Mouse (Mus musculus): ENCODE measurements around the gene Ociad1. TPM values are rescaled to one million over a fixed set of nuclear protein-coding genes. Genes with fewer than 3 reads are reported as not detected.

The Ociad1 gene
- polyA plus RNA-seq, 1 experiment from 2014 or later = 138 TPM

DNA sequence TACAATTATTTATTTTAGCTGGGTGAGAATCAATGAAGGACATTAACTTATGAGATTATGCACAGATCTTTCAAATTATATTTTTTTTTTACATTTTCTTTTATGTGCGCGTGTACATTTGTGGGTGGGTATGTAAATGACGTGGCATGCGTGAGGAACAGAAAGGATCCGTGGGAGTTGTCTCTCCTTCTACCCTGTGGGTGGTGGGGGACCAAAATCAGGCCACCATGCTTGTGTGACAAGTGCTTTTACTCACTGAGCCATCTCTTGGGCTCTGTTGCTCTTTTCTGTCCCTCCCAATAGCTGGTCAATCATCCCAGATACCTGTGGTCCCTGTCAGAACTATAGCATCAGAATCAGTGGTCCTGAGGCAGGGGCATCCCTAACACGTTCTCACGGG lies 69.8 kb downstream of the Ociad1 start:
- ATAC-seq (ENCODE audit: insufficient number of reproducible peaks, insufficient read depth, low FRiP score, low read depth) = no peak
- no peak overlapping the region for H3K4me3 ChIP-seq (ENCODE audit: low read depth, low read length)
- H3K9ac ChIP-seq (replicated peaks; ENCODE audit: low read depth, low read length) = no peak overlapping the region
- H3K27me3 ChIP-seq (ENCODE audit: control insufficient read depth, insufficient read depth, low read length) = no peaks in the 10 kb centered on the region
- no peaks in the 10 kb centered on the region for H3K9me3 ChIP-seq (ENCODE audit: control insufficient read depth, low read depth, low read length)
- H3K4me2 ChIP-seq (replicated peaks; ENCODE audit: low read depth, low read length) = no peak overlapping the region
- H3K36me3 ChIP-seq (ENCODE audit: control insufficient read depth, insufficient read depth, low read length) = no peaks in the 10 kb centered on the region
- H3K27ac ChIP-seq (ENCODE audit: low read length) = no peak overlapping the region
- 81% methylated on average over 7 of the region's 7 CpGs for WGBS
- 0 out of 2 replicates have a peak, but pooled peaks cover 5% of the 10 kb centered on the region for H3K4me1 ChIP-seq (ENCODE audit: control insufficient read depth, insufficient read depth, low read length)

DNA sequence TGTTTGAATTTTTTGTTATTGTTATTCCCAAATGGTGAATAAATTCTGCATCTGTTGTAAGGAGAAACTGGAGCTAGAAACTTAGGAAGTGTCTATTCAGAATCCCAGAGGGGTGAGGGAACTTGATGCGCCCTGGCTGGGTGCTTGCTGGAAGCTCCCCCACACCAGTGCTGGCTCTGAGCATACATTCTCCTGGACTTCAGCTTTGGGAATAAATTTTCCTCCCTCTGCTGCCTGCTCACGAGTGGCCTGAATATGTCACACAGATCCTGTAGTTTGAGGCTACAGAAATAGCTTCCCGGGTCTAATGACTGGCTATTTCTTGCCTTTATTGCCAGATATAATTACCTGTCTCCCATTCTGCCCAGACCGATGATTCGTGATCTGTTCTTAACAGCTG lies 70.2 kb downstream of the Ociad1 start:
- 80% methylated on average over 5 of the region's 5 CpGs for WGBS
- H3K36me3 ChIP-seq (ENCODE audit: control insufficient read depth, insufficient read depth, low read length) = no peaks in the 10 kb centered on the region
- no peak overlapping the region for H3K4me2 ChIP-seq (replicated peaks; ENCODE audit: low read depth, low read length)
- H3K27me3 ChIP-seq (ENCODE audit: control insufficient read depth, insufficient read depth, low read length) = no peaks in the 10 kb centered on the region
- H3K9me3 ChIP-seq (ENCODE audit: control insufficient read depth, low read depth, low read length) = no peaks in the 10 kb centered on the region
- ATAC-seq (ENCODE audit: insufficient number of reproducible peaks, insufficient read depth, low FRiP score, low read depth) = no peak
- no peak overlapping the region for H3K27ac ChIP-seq (ENCODE audit: low read length)
- H3K9ac ChIP-seq (replicated peaks; ENCODE audit: low read depth, low read length) = no peak overlapping the region
- H3K4me1 ChIP-seq (ENCODE audit: control insufficient read depth, insufficient read depth, low read length) = 0 out of 2 replicates have a peak, but pooled peaks cover 5% of the 10 kb centered on the region
- no peak overlapping the region for H3K4me3 ChIP-seq (ENCODE audit: low read depth, low read length)

Other genes starting within 250 kb of the Ociad1 start
- gene Fryl, start 36.2 kb upstream of the Ociad1 start, polyA plus RNA-seq (2014; fragmentation: Nextera tagmentation; extraction: Ambion mirVana) = 32.0 and 33.4 TPM in 2 replicates
- 55.7 and 64.3 TPM in 2 replicates for gene Ociad2, start 48.2 kb downstream of the Ociad1 start, polyA plus RNA-seq (2014; fragmentation: Nextera tagmentation; extraction: Ambion mirVana)
- gene Cwh43, start 113.3 kb downstream of the Ociad1 start, polyA plus RNA-seq (2014; fragmentation: Nextera tagmentation; extraction: Ambion mirVana) = not detected in 2 replicates
- 29.4 and 33.3 TPM in 2 replicates for gene Dcun1d4, start 188.2 kb downstream of the Ociad1 start, polyA plus RNA-seq (2014; fragmentation: Nextera tagmentation; extraction: Ambion mirVana)